Mouse (Mus musculus) left cerebral cortex, postnatal 36 days (tissue): ENCODE measurements around the gene Ddx58. TPM values are rescaled to one million over a fixed set of nuclear protein-coding genes. Genes with fewer than 3 reads are reported as not detected.

ENCODE experiments used
- DNase-seq, 2 experiments: peaks; one replicate each; pipeline ENCODE4 v3.0.0; 2021 to 2022; ENCODE audit warnings: low spot score in 2 of 2, mixed read lengths in 1 of 2
- intact Hi-C: fragments of 180-260 bp; cut with DNase I; formaldehyde crosslinking; loops from one replicate; pipeline ENCODE4 v1.15.1; 2025
- total RNA-seq, 2 experiments: library from RNA; stranded (reverse); gene quantifications; 2 replicates each; pipeline ENCODE4 v1.2.3; 2021

The Ddx58 gene
- total RNA-seq, 2 experiments from 2014 or later = 2.6 to 4.3 TPM

GRCm38 (mm10) chr4:40238483-40239408, 882 bp downstream of the Ddx58 start:
- no peak for DNase-seq
- intact Hi-C loops = no loop called here

GRCm38 (mm10) chr4:40236829-40237228, 2.8 kb downstream of the Ddx58 start:
- DNase-seq = no peak
- intact Hi-C loops = no loop called here

- intact Hi-C loops = no loop called here
- DNase-seq = no peak
Measured at GRCm38 (mm10) chr4:40234256-40234655, 5.4 kb downstream of the Ddx58 start.

- no peak for DNase-seq
- intact Hi-C loops = no loop called here
Measured at GRCm38 (mm10) chr4:40233062-40233664, 6.5 kb downstream of the Ddx58 start.

GRCm38 (mm10) chr4:40229723-40230122, 9.9 kb downstream of the Ddx58 start:
- intact Hi-C loops = no loop called here
- no peak for DNase-seq

GRCm38 (mm10) chr4:40227886-40228285, 11.7 kb downstream of the Ddx58 start:
- no peak for DNase-seq
- intact Hi-C loops = no loop called here

- intact Hi-C loops = no loop called here
- no peak for DNase-seq
Measured at GRCm38 (mm10) chr4:40227131-40227530, 12.5 kb downstream of the Ddx58 start.

GRCm38 (mm10) chr4:40226095-40226494, 13.5 kb downstream of the Ddx58 start:
- DNase-seq = no peak
- intact Hi-C loops = no loop called here

- intact Hi-C loops = no loop called here
- no peak for DNase-seq
Measured at GRCm38 (mm10) chr4:40221876-40222585, 17.6 kb downstream of the Ddx58 start.

- intact Hi-C loops = no loop called here
- DNase-seq = no peak
Measured at GRCm38 (mm10) chr4:40221004-40221760, 18.4 kb downstream of the Ddx58 start.

- intact Hi-C loops = no loop called here
Measured at GRCm38 (mm10) chr4:40220437-40220836, 19.2 kb downstream of the Ddx58 start.

GRCm38 (mm10) chr4:40218382-40218781, 21.2 kb downstream of the Ddx58 start:
- no peak for DNase-seq
- intact Hi-C loops = no loop called here

More at GRCm38 (mm10) chr4:40220437-40220836, 19.2 kb downstream of the Ddx58 start:
- DNase-seq = no peak

- no peak for DNase-seq
- intact Hi-C loops = no loop called here
Measured at GRCm38 (mm10) chr4:40217910-40218309, 21.7 kb downstream of the Ddx58 start.

GRCm38 (mm10) chr4:40212177-40212576, 27.5 kb downstream of the Ddx58 start:
- intact Hi-C loops = no loop called here
- no peak for DNase-seq

GRCm38 (mm10) chr4:40207701-40208100, 31.9 kb downstream of the Ddx58 start:
- DNase-seq = no peak
- intact Hi-C loops = no loop called here

- no peak for DNase-seq
- intact Hi-C loops = no loop called here
Measured at GRCm38 (mm10) chr4:40205231-40205903, 34.3 kb downstream of the Ddx58 start.

GRCm38 (mm10) chr4:40204374-40204773, 35.3 kb downstream of the Ddx58 start:
- intact Hi-C loops = no loop called here
- DNase-seq = no peak

- DNase-seq = no peak
- intact Hi-C loops = no loop called here
Measured at GRCm38 (mm10) chr4:40202205-40202604, 37.4 kb downstream of the Ddx58 start.

- intact Hi-C loops = no loop called here
- DNase-seq = no peak
Measured at GRCm38 (mm10) chr4:40195336-40195735, 44.3 kb downstream of the Ddx58 start.
